ENCODE assay signal across 10 mouse cellular contexts in genomic region chr1:123974621-123975020, GRCm38 (mm10).
A peak's percentile ranks its signal among the peaks of the same experiment; 100 is the strongest.
DNase-seq lines count a peak whose midpoint lies in the region; TF ChIP-seq lines count a peak whose summit lies in the region.
"Had no signal": no experiment of that assay in that cellular context is flagged by ENCODE, and none has a peak within 500 bp of the region (broad histone marks: within the 10 kb centered on the region; RNA-seq: fewer than 3 reads in every experiment).

No protein-coding gene starts in this region.

- WGBS in heart, adult 2 months, result 17% methylated on average over 3 of the region's 3 CpGs

- no peaks in the 10 kb centered on the region for H3K36me3 ChIP-seq in heart, adult 2 months (ENCODE audit: control insufficient read depth, insufficient read depth, low read length)
- H3K36me3 ChIP-seq: limb, embryonic 15.5 days had no signal

- H3K27me3 ChIP-seq in heart, adult 2 months (ENCODE audit: control insufficient read depth, insufficient read depth, low read length), result no peaks in the 10 kb centered on the region
- H3K27me3 ChIP-seq: CH12.LX; limb, embryonic 15.5 days had no signal

- no peak overlapping the region for H3K4me3 ChIP-seq in heart, adult 2 months
- H3K4me3 ChIP-seq: limb, embryonic 15.5 days had no signal

- intact Hi-C loops in heart, adult 2 months (cut with DNase I), result no loop called here

- no peak overlapping the region for H3K27ac ChIP-seq in heart, adult 2 months
- H3K27ac ChIP-seq: limb, embryonic 15.5 days had no signal

- peak; percentile 19; the same call in 1 of the 2 replicates for TF ChIP-seq CTCF in heart, adult 2 months (IDR thresholded peaks at IDR 0.05)

- H3K4me1 ChIP-seq in heart, adult 2 months (ENCODE audit: control insufficient read depth, insufficient read depth, low read length), result no peaks in the 10 kb centered on the region
- H3K4me1 ChIP-seq: limb, embryonic 15.5 days had no signal

- no peak for DNase-seq in heart, adult 2 months
- DNase-seq in heart, adult 9 months (ENCODE audit: low spot score in 2 of 2), result no peak
- peak; percentile 39 for DNase-seq in right cerebral cortex, postnatal 14 days
- no peak for DNase-seq in right cerebral cortex, adult 18-20 months
- peak; percentile 50 to 64 for DNase-seq in cerebellum, postnatal 14 days
- peak; percentile 63 for DNase-seq in retina, embryonic 14.5 days (ENCODE audit: low spot score)
- DNase-seq in ovary, postnatal 10 days (ENCODE audit: low spot score), result no peak
- no peak for DNase-seq in frontal cortex, postnatal 36 days (ENCODE audit: low spot score in 2 of 2)

- no peak overlapping the region for H3K9ac ChIP-seq in heart, adult 2 months (ENCODE audit: low read depth, low read length)
- H3K9ac ChIP-seq: limb, embryonic 15.5 days had no signal

- no peaks in the 10 kb centered on the region for H3K79me2 ChIP-seq in heart, adult 2 months (replicated peaks; ENCODE audit: control insufficient read depth, insufficient read depth, low read length)

- TF ChIP-seq EP300 in heart, adult 2 months (IDR thresholded peaks at IDR 0.05; ENCODE audit: insufficient read depth, low read depth, low read length), result no peak

- TF ChIP-seq POLR2A in heart, adult 2 months (IDR thresholded peaks at IDR 0.05; ENCODE audit: insufficient read depth, low read depth, low read length), result no peak

Comparison
In these comparisons a context has a peak if more than half of its experiments do, and no peak if none do; other contexts are left out.
1. DNase-seq: peak in right cerebral cortex, postnatal 14 days (single experiment), cerebellum, postnatal 14 days (2 of 2) and retina, embryonic 14.5 days (single experiment); none in heart, adult 2 months (0 of 2), heart, adult 9 months (0 of 2), right cerebral cortex, adult 18-20 months (single experiment), ovary, postnatal 10 days (single experiment) and frontal cortex, postnatal 36 days (0 of 2).